In genomic region chr11:43831530-43831929, GRCm38 (mm10) we compare ENCODE assay signal across 14 mouse cellular contexts.
"Had no signal": no experiment of that assay in that cellular context is flagged by ENCODE, and none has a peak within 500 bp of the region (broad histone marks: within the 10 kb centered on the region; RNA-seq: fewer than 3 reads in every experiment).

No protein-coding gene starts in this region.

- H3K4me2 ChIP-seq: intestine, embryonic 15.5 days; limb, embryonic 12.5 days; liver, embryonic 13.5 days; midbrain, embryonic 13.5 days; neural tube, embryonic 12.5 days; stomach, embryonic 15.5 days had no signal

- DNase-seq: kidney, adult 18-20 months; kidney, postnatal 10 days; kidney, postnatal 4 days; liver; liver, embryonic 13.5 days; liver, postnatal 0 days; thymus, adult 2 months; thymus, postnatal 25 days had no signal

- H3K9me3 ChIP-seq: intestine, embryonic 15.5 days; limb, embryonic 12.5 days; liver, embryonic 13.5 days; midbrain, embryonic 13.5 days; neural tube, embryonic 12.5 days; stomach, embryonic 15.5 days had no signal

- H3K27ac ChIP-seq: intestine, embryonic 15.5 days; layer of hippocampus, adult 2 months; limb, embryonic 12.5 days; liver, embryonic 13.5 days; midbrain, embryonic 13.5 days; neural tube, embryonic 12.5 days; stomach, embryonic 15.5 days had no signal

- H3K4me1 ChIP-seq: intestine, embryonic 15.5 days; liver, embryonic 13.5 days had no signal

- H3K36me3 ChIP-seq: intestine, embryonic 15.5 days; limb, embryonic 12.5 days; liver, embryonic 13.5 days; midbrain, embryonic 13.5 days; neural tube, embryonic 12.5 days; stomach, embryonic 15.5 days had no signal

- H3K4me3 ChIP-seq: intestine, embryonic 15.5 days; layer of hippocampus, adult 2 months; limb, embryonic 12.5 days; liver, embryonic 13.5 days; midbrain, embryonic 13.5 days; neural tube, embryonic 12.5 days; stomach, embryonic 15.5 days had no signal

- H3K9ac ChIP-seq: intestine, embryonic 15.5 days; limb, embryonic 12.5 days; liver, embryonic 13.5 days; liver, postnatal 0 days; midbrain, embryonic 13.5 days; neural tube, embryonic 12.5 days; stomach, embryonic 15.5 days had no signal

- ATAC-seq: intestine, embryonic 15.5 days; liver, postnatal 0 days; midbrain, embryonic 13.5 days had no signal
